In genomic region chr17:64208152-64208855, GRCm38 (mm10) we compare ENCODE assay signal across 18 mouse cellular contexts.
DNase-seq lines count a peak whose midpoint lies in the region; ATAC-seq lines count a peak whose summit lies in the region.
"Had no signal": no experiment of that assay in that cellular context is flagged by ENCODE, and none has a peak within 500 bp of the region (broad histone marks: within the 10 kb centered on the region; RNA-seq: fewer than 3 reads in every experiment).

No protein-coding gene starts in this region.

- peak; percentile 29 for DNase-seq in heart, adult 11 months
- no peak for DNase-seq in heart, postnatal 25 days (ENCODE audit: low spot score)
- DNase-seq in 416B (ENCODE audit: low read depth), result peak; percentile 89
- peak; percentile 21 for DNase-seq in limb, embryonic 10.5 days (ENCODE audit: low spot score)
- DNase-seq in left cerebral cortex, adult 11 months (ENCODE audit: low spot score), result no peak
- no peak for DNase-seq in thymus, postnatal 36 days
- DNase-seq: adrenal gland, postnatal 14 days; cerebellum, adult 9-10 months; kidney, adult 11 months had no signal

- H3K4me3 ChIP-seq in limb, embryonic 10.5 days, result no peak overlapping the region
- H3K4me3 ChIP-seq in forebrain, embryonic 15.5 days, result no peak overlapping the region
- H3K4me3 ChIP-seq: embryonic facial prominence, embryonic 10.5 days; forebrain, embryonic 10.5 days; heart, embryonic 13.5 days; hindbrain, embryonic 10.5 days had no signal

- no peak overlapping the region for H3K4me2 ChIP-seq in forebrain, embryonic 15.5 days (replicated peaks)
- H3K4me2 ChIP-seq: heart, embryonic 13.5 days; hindbrain, embryonic 14.5 days had no signal

- H3K9ac ChIP-seq in forebrain, embryonic 15.5 days (replicated peaks), result no peak overlapping the region
- H3K9ac ChIP-seq: heart, embryonic 13.5 days; hindbrain, embryonic 14.5 days had no signal

- intact Hi-C loops in heart, postnatal 25 days (cut with DNase I), result no loop called here

- WGBS in limb, embryonic 10.5 days, result 87% methylated on average over 13 of the region's 13 CpGs
- WGBS in forebrain, embryonic 15.5 days, result 90% methylated on average over 13 of the region's 13 CpGs

- H3K9me3 ChIP-seq in limb, embryonic 10.5 days (replicated peaks), result no peaks in the 10 kb centered on the region
- no peaks in the 10 kb centered on the region for H3K9me3 ChIP-seq in forebrain, embryonic 15.5 days
- H3K9me3 ChIP-seq: embryonic facial prominence, embryonic 10.5 days; forebrain, embryonic 10.5 days; heart, embryonic 13.5 days; hindbrain, embryonic 10.5 days had no signal

- no peaks in the 10 kb centered on the region for H3K27me3 ChIP-seq in limb, embryonic 10.5 days (ENCODE audit: low read depth, poor library complexity, severe bottlenecking)
- no peaks in the 10 kb centered on the region for H3K27me3 ChIP-seq in forebrain, embryonic 15.5 days
- H3K27me3 ChIP-seq: heart, embryonic 13.5 days had no signal

- no peaks in the 10 kb centered on the region for H3K36me3 ChIP-seq in limb, embryonic 10.5 days
- H3K36me3 ChIP-seq in forebrain, embryonic 15.5 days, result no peaks in the 10 kb centered on the region
- H3K36me3 ChIP-seq: embryonic facial prominence, embryonic 10.5 days; forebrain, embryonic 10.5 days; heart, embryonic 13.5 days; hindbrain, embryonic 10.5 days had no signal

- H3K27ac ChIP-seq in limb, embryonic 10.5 days, result no peak overlapping the region
- no peak overlapping the region for H3K27ac ChIP-seq in forebrain, embryonic 15.5 days (replicated peaks)
- H3K27ac ChIP-seq: embryonic facial prominence, embryonic 10.5 days; forebrain, embryonic 10.5 days; heart, embryonic 13.5 days; hindbrain, embryonic 10.5 days; hindbrain, embryonic 14.5 days had no signal

- ATAC-seq in hematopoietic stem cell, adult 5-6 weeks (replicated peaks in 1 of 2; ENCODE audit: insufficient read depth in 1 of 2, low FRiP score in 2 of 2, low TSS enrichment in 1 of 2, low read depth in 1 of 2, poor library complexity in 2 of 2, severe bottlenecking in 2 of 2), result peak; percentile 44 to 70; a peak in 3 of 4 replicates
- no peak for ATAC-seq in forebrain, embryonic 15.5 days (replicated peaks)
- ATAC-seq: activated CD4-positive, CD25-positive, alpha-beta regulatory T cell, adult 4 months; forebrain, embryonic 14.5 days had no signal

- H3K4me1 ChIP-seq in limb, embryonic 10.5 days, result peaks cover 47% of the 10 kb centered on the region
- H3K4me1 ChIP-seq in forebrain, embryonic 15.5 days, result no peaks in the 10 kb centered on the region
- H3K4me1 ChIP-seq: hindbrain, embryonic 10.5 days had no signal

Comparison
In these comparisons a context has a peak if more than half of its experiments do, and no peak if none do; other contexts are left out.
1. DNase-seq: peak in heart, adult 11 months (single experiment), 416B (single experiment) and limb, embryonic 10.5 days (single experiment); none in heart, postnatal 25 days (single experiment), left cerebral cortex, adult 11 months (single experiment) and thymus, postnatal 36 days (0 of 2).